Mouse (Mus musculus) CH12.LX (cell line): ENCODE measurements around the gene Polr2l. TPM values are rescaled to one million over a fixed set of nuclear protein-coding genes. Genes with fewer than 3 reads are reported as not detected.

ENCODE experiments used
- DNase-seq: peaks from one replicate; pipeline ENCODE4 v3.0.0-alpha.2; 2013; ENCODE audit errors: extremely low read depth
- H3K27ac ChIP-seq: 2 replicates; pipeline ENCODE4 v1.5.1; 2012; ENCODE audit warnings: low read depth, mild to moderate bottlenecking, control low read depth, moderate library complexity; ENCODE audit not compliant: insufficient read depth
- H3K27me3 ChIP-seq: replicated peaks from 2 replicates; pipeline ENCODE3; 2012; ENCODE audit warnings: inconsistent platforms
- H3K36me3 ChIP-seq, 2 experiments: replicated peaks in 1 of 2; 2 replicates each; pipeline versions ENCODE3 to v1.6.1; 2012; ENCODE audit warnings: inconsistent platforms in 1 of 2, low read length in 1 of 2, mild to moderate bottlenecking in 1 of 2, mixed read lengths in 1 of 2, moderate library complexity in 1 of 2; ENCODE audit not compliant: control insufficient read depth in 1 of 2, insufficient read depth in 1 of 2
- H3K4me1 ChIP-seq, 2 experiments: 2 replicates each; pipeline ENCODE4 v1.6.1; 2012; ENCODE audit warnings: inconsistent platforms in 1 of 2, moderate library complexity in 1 of 2; ENCODE audit not compliant: insufficient read depth in 2 of 2, control insufficient read depth in 1 of 2
- H3K4me2 ChIP-seq: 2 replicates; pipeline ENCODE4 v1.6.1; 2012; ENCODE audit warnings: low read depth, mild to moderate bottlenecking, control low read depth; ENCODE audit not compliant: poor library complexity, insufficient read depth, severe bottlenecking
- H3K4me3 ChIP-seq, 3 experiments: fragments of 150-350 bp in 1 of 3; sonication (generic) in 1 of 3; replicated peaks in 1 of 3; 2 replicates each; pipeline versions ENCODE3 to v1.5.1; 2011 to 2012; ENCODE audit warnings: low read depth in 2 of 3, low read length in 2 of 3, mild to moderate bottlenecking in 2 of 3, moderate library complexity in 2 of 3, control low read depth in 1 of 3, improper control_type of control experiment in 1 of 3, inconsistent platforms in 1 of 3, mixed read lengths in 1 of 3; ENCODE audit not compliant: poor library complexity in 1 of 3
- H3K79me2 ChIP-seq: replicated peaks from 2 replicates; pipeline ENCODE4 v1.6.1; 2012; ENCODE audit warnings: mild to moderate bottlenecking, moderate library complexity; ENCODE audit not compliant: control insufficient read depth, poor library complexity, insufficient read depth, severe bottlenecking; ENCODE audit errors: extremely low read depth
- H3K9ac ChIP-seq: 2 replicates; pipeline ENCODE4 v1.6.1; 2012; ENCODE audit warnings: low read depth, mild to moderate bottlenecking, control low read depth, moderate library complexity; ENCODE audit not compliant: insufficient read depth
- H3K9me3 ChIP-seq: replicated peaks from 2 replicates; pipeline ENCODE3; 2012; ENCODE audit warnings: low read length, inconsistent platforms, mixed read lengths
- CHD1 ChIP-seq: IDR thresholded peaks from 2 replicates; pipeline ENCODE4 v1.6.1; 2012; ENCODE audit warnings: low read depth, low read length, improper control_type of control experiment, inconsistent platforms
- CTCF ChIP-seq, 2 experiments: IDR thresholded peaks in 1 of 2; conservative IDR thresholded peaks in 1 of 2; 2 replicates each; pipeline ENCODE4 v1.5.1; 2011 to 2012; ENCODE audit warnings: low read depth in 2 of 2, low read length in 2 of 2, improper control_type of control experiment in 1 of 2, inconsistent platforms in 1 of 2, mild to moderate bottlenecking in 1 of 2, moderate library complexity in 1 of 2
- ELF1 ChIP-seq: IDR thresholded peaks from 2 replicates; pipeline ENCODE4 v1.6.1; 2014; ENCODE audit warnings: low read depth, mild to moderate bottlenecking, inconsistent platforms, low read length, improper control_type of control experiment
- EP300 ChIP-seq: IDR thresholded peaks from 2 replicates; pipeline ENCODE4 v1.6.1; 2011; ENCODE audit warnings: low read length, improper control_type of control experiment
- JUND ChIP-seq: conservative IDR thresholded peaks from 2 replicates; pipeline ENCODE4 v1.6.1; 2011; ENCODE audit warnings: low read depth, low read length, improper control_type of control experiment
- MAX ChIP-seq: IDR thresholded peaks from 2 replicates; pipeline ENCODE4 v1.6.1; 2011; ENCODE audit warnings: low read length, improper control_type of control experiment
- MAZ ChIP-seq: IDR thresholded peaks from 2 replicates; pipeline ENCODE4 v1.6.1; 2012; ENCODE audit warnings: low read depth, mild to moderate bottlenecking, inconsistent platforms, low read length, improper control_type of control experiment, moderate library complexity
- NELFE ChIP-seq: IDR thresholded peaks from 2 replicates; pipeline ENCODE4 v1.6.1; 2011; ENCODE audit warnings: low read depth, low read length, improper control_type of control experiment
- POLR2AphosphoS2 ChIP-seq: IDR thresholded peaks from 2 replicates; pipeline ENCODE4 v1.6.1; 2011; ENCODE audit warnings: low read depth, low read length, improper control_type of control experiment
- RCOR1 ChIP-seq: conservative IDR thresholded peaks from 2 replicates; pipeline ENCODE4 v1.6.1; 2012; ENCODE audit warnings: low read depth, mild to moderate bottlenecking, inconsistent platforms, low read length, improper control_type of control experiment
- UBTF ChIP-seq: IDR thresholded peaks from 2 replicates; pipeline ENCODE4 v1.6.1; 2012; ENCODE audit warnings: low read depth, mild to moderate bottlenecking, inconsistent platforms, low read length, improper control_type of control experiment, moderate library complexity
- USF2 ChIP-seq: conservative IDR thresholded peaks from 2 replicates; pipeline ENCODE4 v1.6.1; 2011; ENCODE audit warnings: low read depth, low read length, improper control_type of control experiment
- ZC3H11A ChIP-seq: IDR thresholded peaks from 2 replicates; pipeline ENCODE4 v1.6.1; 2012; ENCODE audit warnings: low read depth, mild to moderate bottlenecking, inconsistent platforms, low read length, improper control_type of control experiment
- ZKSCAN1 ChIP-seq: IDR thresholded peaks from 2 replicates; pipeline ENCODE4 v1.6.1; 2012; ENCODE audit warnings: low read depth, inconsistent platforms, low read length, improper control_type of control experiment, borderline replicate concordance
- ZMIZ1 ChIP-seq: IDR thresholded peaks from 2 replicates; pipeline ENCODE4 v1.6.1; 2012; ENCODE audit warnings: low read depth, mild to moderate bottlenecking, inconsistent platforms, low read length, improper control_type of control experiment
- dilution Hi-C: fragments of 300-500 bp; cut with MboI; formaldehyde crosslinking; loops from 2 replicates; pipeline ENCODE4 v1.14.3; 2020; ENCODE audit warnings: low sequenced_read_pairs; ENCODE audit not compliant: extremely low pct_unique_long_range_greater_than_20kb, extremely low pct_ligation_motif_present
- in situ Hi-C: fragments of 300-500 bp; cut with MboI; formaldehyde crosslinking; loops from 3 replicates; pipeline ENCODE4 v1.14.3; 2019; ENCODE audit warnings: low sequenced_read_pairs, low pct_ligation_motif_present, low pct_unique_long_range_greater_than_20kb, mixed read lengths
- polyA plus RNA-seq: library from polyadenylated mRNA; unstranded; fragments of >175 nt; gene quantifications from 2 replicates; pipeline ENCODE4 v1.2.1, GENCODE M21; 2012; ENCODE audit warnings: low read depth; ENCODE audit not compliant: insufficient read length
- total RNA-seq, 2 experiments: library from RNA; depleted of rRNA; stranded (reverse); fragments of 300-350 nt in 1 of 2; fragments of >200 nt in 1 of 2; gene quantifications; 2 replicates each; pipeline ENCODE4 v1.2.3; 2012 to 2014

Polr2l gene
- total and polyA plus RNA-seq, 3 experiments: 35.7 to 82.3 (median 64.8) TPM

- in situ Hi-C loops: no loop called here
- no peak overlapping the region for H3K27ac ChIP-seq
- dilution Hi-C loops: no loop called here
Observed at GRCm38 (mm10) chr7:141471236-141471635, 3.7 kb downstream of the Polr2l start.

GRCm38 (mm10) chr7:141470637-141470944, 4.3 kb downstream of the Polr2l start:
- no peak for DNase-seq
- Histone ChIP-seq H3K9ac (no peak overlapping the region), H3K79me2 (peaks cover 22% of the 10 kb centered on the region), H3K27ac (no peak overlapping the region), H3K36me3 (peaks cover 27 to 46% of the 10 kb centered on the region in 2 experiments), H3K4me2 (no peak overlapping the region), H3K4me1 (peaks cover 29 to 53% of the 10 kb centered on the region in 2 experiments), H3K9me3 (no peaks in the 10 kb centered on the region), H3K27me3 (peaks cover 2% of the 10 kb centered on the region), H3K4me3 (no peak overlapping the region)
- dilution Hi-C loops (no loop called here), in situ Hi-C loops (no loop called here)
- TF ChIP-seq NELFE (no peak), RCOR1 (no peak), JUND (no peak), UBTF (no peak), ZMIZ1 (no peak), ZKSCAN1 (no peak), ELF1 (no peak), USF2 (no peak), MAZ (no peak), CTCF (conservative IDR thresholded peaks at IDR 0.05 in 1 of 2, IDR thresholded peaks at IDR 0.05 in 1 of 2; ENCODE audit: low read depth in 2 of 2, low read length in 2 of 2) (no peak), MAX (no peak), CHD1 (no peak)

More at GRCm38 (mm10) chr7:141471236-141471635, 3.7 kb downstream of the Polr2l start:
- peaks cover 22% of the 10 kb centered on the region for H3K79me2 ChIP-seq
- H3K4me1 ChIP-seq: peaks cover 32 to 56% of the 10 kb centered on the region in 2 experiments
- H3K4me3 ChIP-seq: no peak overlapping the region
- H3K27me3 ChIP-seq: peaks cover 8% of the 10 kb centered on the region
- DNase-seq: no peak
- peaks cover 27 to 46% of the 10 kb centered on the region in 2 experiments for H3K36me3 ChIP-seq
- H3K4me2 ChIP-seq: no peak overlapping the region
- no peak overlapping the region for H3K9ac ChIP-seq
- no peaks in the 10 kb centered on the region for H3K9me3 ChIP-seq
- TF ChIP-seq ZC3H11A: no peak
- TF ChIP-seq ZMIZ1: no peak
- peak; percentile 80; the same call in 1 of the 2 replicates for TF ChIP-seq POLR2AphosphoS2
- no peak for TF ChIP-seq EP300
